In genomic region chr11:22515061-22515460, GRCm38 (mm10) we compare ENCODE assay signal across 18 mouse cellular contexts.
"Had no signal": no experiment of that assay in that cellular context is flagged by ENCODE, and none has a peak within 500 bp of the region (broad histone marks: within the 10 kb centered on the region; RNA-seq: fewer than 3 reads in every experiment).

No protein-coding gene starts in this region.

- ATAC-seq: midbrain, embryonic 13.5 days; midbrain, embryonic 15.5 days had no signal

- DNase-seq: lung, adult 18-20 months; lung, embryonic 14.5 days; lung, postnatal 10 days; lung, postnatal 4 days; retina, postnatal 1 day; right cerebral cortex, adult 18-20 months; right cerebral cortex, postnatal 4 days; spleen, adult 18-20 months; thymus, adult 2 months; thymus, postnatal 25 days; thymus, postnatal 4 days had no signal

- H3K4me3 ChIP-seq: midbrain, embryonic 13.5 days; midbrain, embryonic 15.5 days; neural tube, embryonic 12.5 days; stomach, embryonic 15.5 days had no signal

- H3K4me2 ChIP-seq: lung, embryonic 14.5 days; midbrain, embryonic 11.5 days; midbrain, embryonic 13.5 days; midbrain, embryonic 15.5 days; neural tube, embryonic 12.5 days; stomach, embryonic 15.5 days had no signal

- H3K27ac ChIP-seq: liver, embryonic 14.5 days; midbrain, embryonic 13.5 days; midbrain, embryonic 15.5 days; neural tube, embryonic 12.5 days; stomach, embryonic 15.5 days; stomach, postnatal 0 days had no signal

- H3K4me1 ChIP-seq: midbrain, embryonic 15.5 days; neural tube, embryonic 12.5 days; stomach, embryonic 15.5 days had no signal

- H3K27me3 ChIP-seq: midbrain, embryonic 13.5 days; midbrain, embryonic 15.5 days; neural tube, embryonic 12.5 days; stomach, embryonic 15.5 days had no signal

- H3K9me3 ChIP-seq: midbrain, embryonic 15.5 days; stomach, embryonic 15.5 days had no signal

- H3K9ac ChIP-seq: liver, embryonic 14.5 days; lung, embryonic 14.5 days; midbrain, embryonic 13.5 days; midbrain, embryonic 15.5 days; neural tube, embryonic 12.5 days; stomach, embryonic 15.5 days had no signal

- H3K36me3 ChIP-seq: stomach, embryonic 15.5 days had no signal
